Mouse (Mus musculus) forebrain, postnatal 0 days (tissue): ENCODE results near the gene Tshz3. TPM values are rescaled to one million over a fixed set of nuclear protein-coding genes. Genes with fewer than 3 reads are reported as not detected.
A peak's percentile ranks its signal among the peaks of the same experiment; 100 is the strongest.

ENCODE experiments used
- ATAC-seq: fragments of 200-750 bp; cut with Nextera tagmentation; 2 replicates; pipeline ENCODE4 v1.8.0; 2017; ENCODE audit warnings: mild to moderate bottlenecking, moderate library complexity
- DNase-seq: peaks from one replicate; pipeline ENCODE4 v3.0.0-alpha.2; 2015
- H3K27ac ChIP-seq: fragments of 300-500 bp; sonication (generic); 2 replicates; pipeline ENCODE4 v1.5.1; 2014; ENCODE audit warnings: low read depth, mild to moderate bottlenecking, antibody characterized with exemption, low read length, moderate library complexity, mixed read lengths
- H3K27me3 ChIP-seq: fragments of 300-500 bp; sonication (generic); 2 replicates; pipeline ENCODE4 v1.6.1; 2014; ENCODE audit warnings: mild to moderate bottlenecking, low read length, mixed read lengths; ENCODE audit not compliant: insufficient read depth
- H3K36me3 ChIP-seq: fragments of 300-500 bp; sonication (generic); 2 replicates; pipeline ENCODE4 v1.6.1; 2014; ENCODE audit warnings: mild to moderate bottlenecking, moderate library complexity; ENCODE audit not compliant: insufficient read depth
- H3K4me1 ChIP-seq: fragments of 300-500 bp; sonication (generic); 2 replicates; pipeline ENCODE4 v1.6.1; 2014; ENCODE audit warnings: antibody characterized with exemption; ENCODE audit not compliant: insufficient read depth
- H3K4me2 ChIP-seq: fragments of 300-500 bp; sonication (generic); 2 replicates; pipeline ENCODE4 v1.6.1; 2014; ENCODE audit warnings: low read depth, mild to moderate bottlenecking, moderate library complexity
- H3K4me3 ChIP-seq: fragments of 300-500 bp; sonication (generic); 2 replicates; pipeline ENCODE4 v1.5.1; 2014; ENCODE audit warnings: low read depth, low read length, mixed read lengths
- H3K9ac ChIP-seq: fragments of 300-500 bp; sonication (generic); 2 replicates; pipeline ENCODE4 v1.6.1; 2014; ENCODE audit warnings: mild to moderate bottlenecking
- H3K9me3 ChIP-seq: fragments of 300-500 bp; sonication (generic); 2 replicates; pipeline ENCODE4 v1.6.1; 2016; ENCODE audit warnings: low read length
- CTCF ChIP-seq: sonication (generic); IDR thresholded peaks from 2 replicates; pipeline ENCODE4 v1.5.1; 2016; ENCODE audit warnings: antibody characterized with exemption, control low read depth, low read depth
- whole genome bisulfite sequencing: fragments of 180-500 bp; shearing (Covaris S2); extraction: QIAGEN DNeasy Blood & Tissue Kit; methylation state at CpG from one replicate; pipeline ENCODE4 v1.1.7; 2014; 5-methylcytosine and 5-hydroxymethylcytosine counted together
- polyA plus RNA-seq: library from polyadenylated mRNA; unstranded; fragments of >200 nt; fragmentation: Nextera tagmentation; extraction: Ambion mirVana; gene quantifications from 2 replicates; pipeline ENCODE4 v1.2.1, GENCODE M21; 2015
- total RNA-seq: library from RNA; depleted of rRNA; stranded (reverse); fragments of >200 nt; gene quantifications from 2 replicates; pipeline ENCODE4 v1.2.3, GENCODE M21; 2014

The Tshz3 gene
- total and polyA plus RNA-seq, 2 experiments from 2014 or later = 18.0 to 32.2 TPM

DNA sequence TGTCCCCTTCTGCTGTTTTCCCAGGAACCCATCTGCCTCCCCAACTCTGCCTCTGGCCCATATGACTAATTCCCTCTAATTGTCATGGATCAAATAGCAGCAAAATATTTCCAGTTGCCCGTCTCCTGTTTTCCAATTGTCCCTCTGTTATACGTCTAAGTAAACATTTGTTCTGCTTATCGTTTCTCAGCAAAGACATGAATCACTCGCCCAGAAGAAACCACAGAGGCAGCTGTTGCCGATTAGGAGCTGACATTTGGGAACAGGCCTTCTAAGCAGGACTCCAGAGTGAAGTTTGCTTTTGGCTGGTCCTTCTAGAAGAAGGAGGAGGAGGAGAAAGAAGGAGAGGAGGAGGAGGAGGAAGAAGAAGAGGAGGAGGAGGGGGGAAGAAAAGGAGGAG lies 30.2 kb upstream of the Tshz3 start:
- Histone ChIP-seq H3K9me3 (no peaks in the 10 kb centered on the region), H3K27me3 (no peaks in the 10 kb centered on the region), H3K36me3 (no peaks in the 10 kb centered on the region), H3K9ac (no peak overlapping the region), H3K4me2 (no peak overlapping the region), H3K4me1 (no peaks in the 10 kb centered on the region), H3K27ac (no peak overlapping the region), H3K4me3 (no peak overlapping the region)
- ATAC-seq (no peak), DNase-seq (no peak)
- TF ChIP-seq CTCF = no peak
- 63% methylated on average over 5 of the region's 5 CpGs for WGBS

DNA sequence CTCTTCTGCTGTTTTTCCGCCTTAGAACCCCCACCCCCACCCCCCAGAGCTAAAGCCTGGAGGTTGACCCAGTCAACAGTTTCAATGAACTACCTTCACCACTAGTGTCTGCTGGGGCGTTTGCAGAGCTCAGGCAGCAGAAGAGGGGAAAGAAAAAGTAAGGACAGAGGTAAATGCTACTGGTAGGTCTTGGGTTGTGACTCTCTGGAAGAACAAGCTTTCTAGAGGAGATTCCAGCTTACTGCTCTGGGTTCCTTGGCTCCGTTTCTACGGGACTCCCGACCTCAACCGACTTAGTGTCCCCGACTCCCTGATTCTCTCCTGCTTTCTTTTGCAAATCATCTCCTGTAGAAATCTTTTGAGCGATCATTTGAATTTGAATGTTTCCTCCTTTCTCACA lies 19.9 kb upstream of the Tshz3 start:
- DNase-seq (no peak), ATAC-seq (no peak)
- Histone ChIP-seq H3K4me3 (no peak overlapping the region), H3K27me3 (peaks cover 11% of the 10 kb centered on the region), H3K36me3 (no peaks in the 10 kb centered on the region), H3K9ac (no peak overlapping the region), H3K4me1 (peaks cover 11% of the 10 kb centered on the region; the same call in 1 of the 2 replicates), H3K4me2 (no peak overlapping the region), H3K9me3 (no peaks in the 10 kb centered on the region), H3K27ac (no peak overlapping the region)
- WGBS = 23% methylated on average over 8 of the region's 8 CpGs
- no peak for TF ChIP-seq CTCF

DNA sequence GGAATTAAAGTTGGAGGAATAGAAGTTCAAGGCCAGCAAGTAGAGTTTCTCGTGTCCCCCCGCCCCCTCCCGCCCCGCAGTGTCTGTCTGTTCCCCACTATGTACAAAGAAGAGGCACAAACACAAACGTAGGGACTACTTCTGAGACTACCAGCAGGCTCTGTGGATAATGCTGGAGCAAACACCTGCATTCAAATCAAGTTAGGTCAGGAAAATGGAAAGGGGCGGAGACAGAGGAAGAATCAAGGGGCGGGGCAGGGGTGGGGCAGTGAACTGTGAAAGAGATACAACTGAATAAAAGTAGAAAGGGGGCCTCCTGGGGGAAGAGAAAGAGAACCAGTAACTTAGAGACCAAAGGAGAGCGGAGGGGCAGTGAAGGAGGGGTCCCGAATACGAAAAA lies 19.4 kb upstream of the Tshz3 start:
- 5% methylated on average over 10 of the region's 10 CpGs for WGBS
- Histone ChIP-seq H3K4me2 (no peak overlapping the region), H3K27ac (no peak overlapping the region), H3K36me3 (no peaks in the 10 kb centered on the region), H3K27me3 (peaks cover 11% of the 10 kb centered on the region), H3K9me3 (no peaks in the 10 kb centered on the region), H3K4me1 (peaks cover 11% of the 10 kb centered on the region; the same call in 1 of the 2 replicates), H3K9ac (no peak overlapping the region), H3K4me3 (no peak overlapping the region)
- DNase-seq = no peak
- ATAC-seq = no peak
- no peak for TF ChIP-seq CTCF

DNA sequence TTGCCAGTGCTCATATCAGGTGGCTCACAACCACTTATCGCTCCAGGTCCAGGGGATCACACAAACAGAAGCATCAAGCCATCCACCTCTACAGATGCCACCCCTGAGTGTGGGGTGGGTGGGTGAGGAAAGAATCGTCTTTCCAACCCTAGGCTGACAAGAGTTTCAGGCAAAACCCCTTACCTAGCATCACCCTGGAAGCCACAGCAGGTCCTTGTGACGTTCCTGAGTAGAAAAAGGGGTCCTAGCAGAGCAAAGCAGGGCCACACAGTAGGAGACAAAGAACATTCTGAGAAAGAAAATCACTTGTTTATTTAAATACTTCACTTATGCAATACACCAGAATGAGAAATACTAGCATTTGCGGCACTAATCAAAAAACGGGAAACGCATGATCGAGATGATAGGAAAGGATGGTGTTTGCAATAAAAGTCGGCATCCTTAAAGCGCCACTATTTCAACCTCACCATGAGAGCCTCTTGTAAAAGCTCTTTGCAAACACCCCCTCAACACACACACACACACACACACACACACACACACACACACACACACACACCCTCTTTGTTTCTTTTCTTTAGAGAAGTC lies 18.8 kb upstream of the Tshz3 start:
- no peak for TF ChIP-seq CTCF
- H3K9me3 ChIP-seq = no peaks in the 10 kb centered on the region
- ATAC-seq (no peak), DNase-seq (peak; percentile 41)
- H3K9ac ChIP-seq = no peak overlapping the region
- no peak overlapping the region for H3K27ac ChIP-seq
- H3K4me1 ChIP-seq = peaks cover 11% of the 10 kb centered on the region; the same call in 1 of the 2 replicates
- H3K27me3 ChIP-seq = peaks cover 11% of the 10 kb centered on the region
- H3K4me3 ChIP-seq = no peak overlapping the region
- WGBS = 5% methylated on average over 9 of the region's 9 CpGs
- no peaks in the 10 kb centered on the region for H3K36me3 ChIP-seq
- H3K4me2 ChIP-seq = peak overlapping the region; percentile 47

DNA sequence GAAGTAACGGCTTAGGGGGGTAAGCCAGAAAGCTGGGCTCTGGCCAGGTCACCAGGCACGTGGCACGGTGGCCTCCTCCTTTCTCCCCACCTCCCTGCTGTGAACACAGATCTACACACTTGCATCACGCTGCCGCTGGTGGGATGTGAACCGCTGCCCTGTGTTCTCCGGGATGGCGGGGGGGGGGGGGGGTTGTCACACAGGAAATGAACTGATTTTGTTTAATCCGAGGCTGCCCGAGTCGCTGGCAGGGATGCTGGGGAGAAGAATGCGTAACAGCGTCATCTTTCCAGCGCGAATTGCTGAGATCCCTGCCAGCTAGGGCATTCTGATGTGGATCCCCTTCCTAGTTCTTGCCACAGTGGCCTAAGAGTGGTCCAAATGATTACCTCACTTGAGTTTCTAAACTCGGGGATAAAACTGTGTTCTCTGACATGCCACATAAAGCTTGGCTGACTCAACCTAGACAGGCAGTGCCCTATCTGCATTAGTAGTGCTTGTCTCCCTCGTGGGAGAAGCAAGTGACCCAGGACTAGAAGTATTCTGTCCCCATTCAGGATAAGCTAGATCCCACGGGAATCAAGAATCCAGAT lies 18.0 kb upstream of the Tshz3 start:
- 2% methylated on average over 18 of the region's 18 CpGs for WGBS

DNA sequence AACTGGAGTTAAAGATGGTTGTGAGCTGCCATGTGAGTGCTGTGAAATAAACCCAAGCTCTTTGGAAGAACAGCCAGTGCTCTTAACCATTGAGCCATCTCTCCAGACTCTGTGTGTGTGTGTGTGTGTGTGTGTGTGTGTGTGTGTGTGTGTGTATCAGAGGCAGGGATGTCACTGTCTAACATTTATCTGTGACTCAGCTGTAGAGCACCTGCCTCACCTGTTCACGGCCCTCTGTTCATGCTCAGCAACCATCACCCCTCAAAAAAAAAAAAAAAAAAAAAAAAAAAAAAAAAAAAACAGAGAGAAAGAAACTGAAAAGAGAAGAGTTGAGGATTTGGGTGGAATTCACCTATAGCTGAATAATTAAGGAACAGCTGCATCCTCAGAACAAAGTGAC lies 10.4 kb upstream of the Tshz3 start:
- Histone ChIP-seq H3K9ac (no peak overlapping the region), H3K4me3 (no peak overlapping the region), H3K36me3 (no peaks in the 10 kb centered on the region), H3K27ac (no peak overlapping the region), H3K4me2 (no peak overlapping the region), H3K4me1 (0 out of 2 replicates have a peak, but pooled peaks cover 4% of the 10 kb centered on the region), H3K9me3 (no peaks in the 10 kb centered on the region), H3K27me3 (peaks cover 23% of the 10 kb centered on the region)
- no peak for DNase-seq
- no peak for TF ChIP-seq CTCF
- ATAC-seq = no peak
- WGBS = 92% methylated on average over 1 of the region's 1 CpGs

More for the DNA sequence above, 18.0 kb upstream of the Tshz3 start:
- H3K9me3 ChIP-seq = no peaks in the 10 kb centered on the region
- peak overlapping the region; percentile 15; the same call in 1 of the 2 replicates for H3K9ac ChIP-seq
- H3K4me1 ChIP-seq = peaks cover 11% of the 10 kb centered on the region; the same call in 1 of the 2 replicates
- peak; percentile 54 for DNase-seq
- no peaks in the 10 kb centered on the region for H3K36me3 ChIP-seq
- peaks cover 11% of the 10 kb centered on the region for H3K27me3 ChIP-seq
- ATAC-seq = peak; percentile 47
- H3K4me2 ChIP-seq = peak overlapping the region; percentile 47
- no peak overlapping the region for H3K27ac ChIP-seq
- H3K4me3 ChIP-seq = peak overlapping the region; percentile 24
- no peak for TF ChIP-seq CTCF

DNA sequence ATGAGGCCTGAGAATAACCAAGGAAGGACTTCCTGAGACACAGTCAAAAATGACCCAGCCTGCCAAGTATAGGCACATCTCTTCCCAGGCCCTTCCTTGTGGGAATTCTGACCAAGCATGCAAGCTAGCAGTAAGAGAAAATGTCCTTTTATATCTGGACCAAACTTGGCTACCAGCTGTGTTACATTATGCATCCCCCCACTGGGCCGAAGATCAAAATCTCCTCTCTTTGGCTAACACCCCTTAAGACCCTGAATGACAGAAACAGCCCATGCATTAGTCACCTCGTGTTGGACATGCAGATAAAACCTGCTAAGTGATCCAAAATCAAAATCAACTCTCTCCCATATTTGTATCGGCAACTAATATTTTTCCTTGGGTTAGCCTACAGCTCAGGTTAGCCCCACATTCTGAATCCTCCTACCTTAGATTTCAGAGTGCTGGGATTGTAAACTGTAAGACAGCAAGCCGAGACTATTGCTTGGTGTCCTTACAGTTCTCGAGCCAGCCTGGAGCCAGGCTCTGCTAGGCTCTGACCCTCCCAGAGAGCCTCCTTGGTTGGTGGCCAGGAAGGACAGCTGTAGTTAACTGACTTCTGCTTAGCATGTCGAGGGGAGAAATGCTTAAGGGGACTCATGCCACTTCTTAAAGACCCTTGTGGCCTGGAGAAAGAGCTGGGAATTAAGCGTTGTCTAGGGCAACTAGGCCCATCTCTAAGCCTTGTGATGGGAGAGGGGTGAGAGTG lies 8.7 kb upstream of the Tshz3 start:
- Histone ChIP-seq H3K4me3 (no peak overlapping the region), H3K27me3 (peaks cover 38% of the 10 kb centered on the region), H3K9me3 (no peaks in the 10 kb centered on the region), H3K4me2 (no peak overlapping the region), H3K36me3 (no peaks in the 10 kb centered on the region), H3K27ac (no peak overlapping the region), H3K9ac (no peak overlapping the region), H3K4me1 (0 out of 2 replicates have a peak, but pooled peaks cover 4% of the 10 kb centered on the region)
- WGBS = 66% methylated on average over 7 of the region's 7 CpGs
- ATAC-seq (no peak), DNase-seq (no peak)
- TF ChIP-seq CTCF = no peak
